Mouse (Mus musculus) hindbrain, embryonic 10.5 days (tissue): ENCODE data around the gene Chrne. TPM values are rescaled to one million over a fixed set of nuclear protein-coding genes. Genes with fewer than 3 reads are reported as not detected.

ENCODE experiments used
- DNase-seq: peaks from one replicate; pipeline ENCODE4 v3.0.0-alpha.2; 2017; ENCODE audit warnings: low spot score
- H3K27ac ChIP-seq: fragments of 300-500 bp; sonication (generic); 2 replicates; pipeline ENCODE4 v1.5.1; 2016; ENCODE audit warnings: mild to moderate bottlenecking, moderate library complexity
- H3K27me3 ChIP-seq: fragments of 300-500 bp; sonication (generic); 2 replicates; pipeline ENCODE4 v1.6.1; 2016; ENCODE audit warnings: mild to moderate bottlenecking; ENCODE audit not compliant: poor library complexity, insufficient read depth, severe bottlenecking
- H3K36me3 ChIP-seq: fragments of 300-500 bp; sonication (generic); 2 replicates; pipeline ENCODE4 v1.6.1; 2016; ENCODE audit warnings: mild to moderate bottlenecking, moderate library complexity
- H3K4me1 ChIP-seq: fragments of 300-500 bp; sonication (generic); replicated peaks from 2 replicates; pipeline ENCODE4 v1.6.1; 2016; ENCODE audit warnings: mild to moderate bottlenecking
- H3K4me3 ChIP-seq: fragments of 300-500 bp; sonication (generic); 2 replicates; pipeline ENCODE4 v1.5.1; 2016; ENCODE audit warnings: mild to moderate bottlenecking, moderate library complexity
- H3K9me3 ChIP-seq: fragments of 300-500 bp; sonication (generic); 2 replicates; pipeline ENCODE4 v1.6.1; 2016; ENCODE audit warnings: mild to moderate bottlenecking, moderate library complexity
- WGBS: fragments of 180-500 bp; shearing (Covaris S2); methylation state at CpG from one replicate; pipeline ENCODE4 v1.1.7; 2016; 5-methylcytosine and 5-hydroxymethylcytosine counted together
- polyA plus RNA-seq: library from polyadenylated mRNA; unstranded; fragments of >200 nt; fragmentation: Nextera tagmentation; extraction: Ambion mirVana; gene quantifications from 2 replicates; pipeline ENCODE4 v1.2.1, GENCODE M21; 2016

Chrne gene
- polyA plus RNA-seq, 1 experiment from 2014 or later = not detected

GRCm38 (mm10) chr11:70635601-70636000 lies 16.6 kb upstream of the Chrne start:
- Histone ChIP-seq H3K27me3 (no peaks in the 10 kb centered on the region), H3K36me3 (no peaks in the 10 kb centered on the region), H3K9me3 (no peaks in the 10 kb centered on the region), H3K4me3 (no peak overlapping the region), H3K27ac (no peak overlapping the region), H3K4me1 (no peaks in the 10 kb centered on the region)
- 84% methylated on average over 4 of the region's 4 CpGs for WGBS
- no peak for DNase-seq

GRCm38 (mm10) chr11:70630129-70630528 lies 11.1 kb upstream of the Chrne start:
- 71% methylated on average over 7 of the region's 7 CpGs for WGBS
- H3K9me3 ChIP-seq = no peaks in the 10 kb centered on the region
- H3K4me1 ChIP-seq = no peaks in the 10 kb centered on the region
- DNase-seq = no peak
- no peak overlapping the region for H3K4me3 ChIP-seq
- no peaks in the 10 kb centered on the region for H3K36me3 ChIP-seq
- H3K27me3 ChIP-seq = no peaks in the 10 kb centered on the region
- H3K27ac ChIP-seq = no peak overlapping the region

GRCm38 (mm10) chr11:70629557-70629956 lies 10.5 kb upstream of the Chrne start:
- Histone ChIP-seq H3K9me3 (no peaks in the 10 kb centered on the region), H3K4me1 (no peaks in the 10 kb centered on the region), H3K4me3 (no peak overlapping the region), H3K36me3 (no peaks in the 10 kb centered on the region), H3K27ac (no peak overlapping the region), H3K27me3 (no peaks in the 10 kb centered on the region)
- no peak for DNase-seq
- WGBS = 63% methylated on average over 5 of the region's 5 CpGs

DNA sequence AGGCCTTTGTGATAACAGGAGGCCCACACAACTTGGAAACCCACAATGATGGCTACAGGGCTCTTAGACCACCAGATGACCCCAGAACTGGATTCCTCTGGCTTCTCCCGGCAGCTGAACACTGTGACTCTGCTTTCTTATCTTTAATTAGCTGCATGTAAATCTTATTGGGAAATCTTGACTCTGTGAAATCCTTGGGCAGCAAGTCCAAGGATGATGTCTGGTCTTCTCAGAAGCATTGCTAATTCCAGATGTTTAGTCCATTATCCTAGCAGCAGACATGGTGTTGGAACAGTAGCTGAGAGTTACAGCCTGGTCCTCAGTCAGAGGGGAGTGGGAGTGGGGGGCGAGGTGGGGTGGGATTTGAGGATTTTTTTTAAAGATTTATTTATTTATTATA lies 9.4 kb upstream of the Chrne start:
- H3K4me1 ChIP-seq = no peaks in the 10 kb centered on the region
- no peak overlapping the region for H3K27ac ChIP-seq
- 82% methylated on average over 2 of the region's 2 CpGs for WGBS
- H3K4me3 ChIP-seq = no peak overlapping the region
- no peaks in the 10 kb centered on the region for H3K27me3 ChIP-seq
- DNase-seq = no peak
- no peaks in the 10 kb centered on the region for H3K36me3 ChIP-seq
- no peaks in the 10 kb centered on the region for H3K9me3 ChIP-seq

DNA sequence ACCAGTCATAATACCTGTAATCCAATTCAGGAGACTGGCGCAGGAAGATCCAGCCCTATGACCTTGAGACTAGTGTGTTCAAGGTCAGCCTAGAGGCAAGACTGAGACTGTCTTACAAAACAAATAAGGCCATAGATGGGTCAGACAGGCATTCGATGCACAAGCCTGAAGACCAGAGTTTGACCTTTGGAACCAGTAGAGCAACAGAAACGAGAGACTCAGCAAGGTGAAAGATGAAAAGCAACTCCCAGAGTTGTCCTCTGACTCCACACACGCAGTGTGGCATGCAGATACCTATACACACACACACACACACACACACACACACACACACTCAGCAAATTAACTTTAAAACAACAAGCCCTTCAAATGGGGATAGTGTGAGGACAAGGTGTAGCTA lies 7.9 kb upstream of the Chrne start:
- H3K4me1 ChIP-seq = peaks cover 4% of the 10 kb centered on the region; the same call in 1 of the 2 replicates
- no peaks in the 10 kb centered on the region for H3K27me3 ChIP-seq
- DNase-seq = no peak
- H3K36me3 ChIP-seq = no peaks in the 10 kb centered on the region
- no peaks in the 10 kb centered on the region for H3K9me3 ChIP-seq
- H3K4me3 ChIP-seq = no peak overlapping the region
- WGBS = 69% methylated on average over 4 of the region's 4 CpGs
- no peak overlapping the region for H3K27ac ChIP-seq

GRCm38 (mm10) chr11:70625473-70625872 lies 6.5 kb upstream of the Chrne start:
- Histone ChIP-seq H3K27me3 (no peaks in the 10 kb centered on the region), H3K9me3 (no peaks in the 10 kb centered on the region), H3K4me1 (peaks cover 6% of the 10 kb centered on the region; the same call in 1 of the 2 replicates), H3K27ac (no peak overlapping the region), H3K4me3 (no peak overlapping the region), H3K36me3 (no peaks in the 10 kb centered on the region)
- 51% methylated on average over 4 of the region's 4 CpGs for WGBS
- DNase-seq = peak; percentile 55

- Histone ChIP-seq H3K9me3 (no peaks in the 10 kb centered on the region), H3K27me3 (no peaks in the 10 kb centered on the region), H3K4me1 (peaks cover 6% of the 10 kb centered on the region; the same call in 1 of the 2 replicates), H3K27ac (no peak overlapping the region), H3K4me3 (no peak overlapping the region), H3K36me3 (no peaks in the 10 kb centered on the region)
- DNase-seq = no peak
- WGBS = 82% methylated on average over 10 of the region's 10 CpGs
Observed at GRCm38 (mm10) chr11:70623053-70623742, 4.2 kb upstream of the Chrne start.

DNA sequence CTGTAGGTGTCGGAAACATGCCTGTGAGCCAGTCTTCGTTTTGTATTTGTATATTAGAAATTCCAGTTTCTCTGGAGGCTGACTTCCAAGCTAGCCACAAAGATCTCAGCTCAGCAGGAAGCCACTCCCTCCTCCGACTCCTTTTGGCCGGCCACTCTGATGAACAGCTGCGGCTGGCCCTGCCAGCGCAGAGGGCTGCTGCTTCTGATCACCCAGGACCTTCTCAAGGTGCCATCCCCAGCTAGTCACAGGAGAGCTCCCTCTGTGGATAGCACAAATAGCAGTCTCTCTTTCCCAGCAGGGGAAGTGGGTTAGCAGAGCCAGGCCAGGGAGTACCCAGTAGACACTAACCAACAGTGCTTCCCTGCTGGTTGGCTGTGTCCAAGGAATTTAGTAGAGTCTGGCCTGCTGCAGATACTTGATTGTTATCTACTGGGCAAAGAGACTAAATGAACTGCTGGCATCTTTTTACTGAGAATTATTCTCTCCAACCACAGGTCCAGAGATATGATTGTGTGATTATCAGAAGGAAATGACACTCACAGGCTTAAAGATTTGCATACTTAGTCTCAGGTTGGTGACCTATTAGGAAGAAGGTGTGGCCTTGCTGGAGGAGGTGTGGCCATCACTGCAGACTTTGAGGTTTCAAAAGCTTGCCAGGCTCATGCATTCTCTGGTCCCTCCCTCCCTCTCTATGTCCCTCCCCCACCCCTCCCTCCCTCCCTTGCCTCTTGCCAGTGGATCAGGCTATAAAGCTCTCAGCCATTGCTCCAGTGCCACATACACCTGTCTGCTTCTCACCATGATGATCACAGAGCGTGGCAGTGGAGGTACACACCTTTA lies 3.2 kb upstream of the Chrne start:
- Histone ChIP-seq H3K27ac (no peak overlapping the region), H3K9me3 (no peaks in the 10 kb centered on the region), H3K4me3 (no peak overlapping the region), H3K36me3 (no peaks in the 10 kb centered on the region), H3K27me3 (no peaks in the 10 kb centered on the region), H3K4me1 (peaks cover 6% of the 10 kb centered on the region; the same call in 1 of the 2 replicates)
- WGBS = 46% methylated on average over 7 of the region's 7 CpGs
- DNase-seq = no peak

DNA sequence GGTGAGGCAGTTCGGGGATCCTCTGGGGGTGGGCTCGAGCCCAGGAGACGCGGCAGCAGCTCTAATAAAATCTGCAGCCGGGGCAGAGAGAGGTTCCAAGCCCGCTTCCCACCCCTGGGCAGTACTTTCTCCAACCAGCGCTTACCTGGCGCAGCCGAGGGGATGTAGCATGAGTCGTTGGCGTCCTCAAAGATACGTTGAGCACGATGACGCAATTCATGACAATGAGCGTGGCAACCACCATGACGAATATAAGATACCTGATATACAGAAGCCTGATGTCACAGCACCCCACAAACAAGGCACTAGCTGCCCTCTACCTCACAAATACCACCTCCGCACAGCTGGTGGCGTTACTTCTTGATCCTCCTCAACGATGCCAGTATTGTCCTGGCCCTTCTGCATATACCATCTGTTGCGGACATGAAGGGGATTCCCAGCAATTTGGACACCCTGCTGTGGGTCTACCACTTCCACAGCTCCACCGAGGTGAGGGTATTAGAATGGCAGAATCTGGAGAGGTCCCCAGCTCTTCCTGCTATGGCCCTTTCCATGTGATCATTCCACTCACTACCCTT lies 3.4 kb downstream of the Chrne start, which contains the start of gene 4930544D05Rik:
Gene 4930544D05Rik (plus strand): TSS at position 333 of the 578 bp plus-strand sequence.
- DNase-seq = no peak
- Histone ChIP-seq H3K9me3 (no peaks in the 10 kb centered on the region), H3K27ac (peak within 1 kb of the TSS; percentile 69), H3K27me3 (peaks cover 22% of the 10 kb centered on the region), H3K4me1 (peaks cover 17% of the 10 kb centered on the region), H3K4me3 (peak within 1 kb of the TSS; percentile 51), H3K36me3 (peaks cover 33% of the 10 kb centered on the region)
- 14% methylated on average over 21 of the region's 21 CpGs for WGBS

- Histone ChIP-seq H3K9me3 (no peaks in the 10 kb centered on the region), H3K27me3 (peaks cover 22% of the 10 kb centered on the region), H3K27ac (peak overlapping the region; percentile 69), H3K4me3 (peak overlapping the region; percentile 51), H3K4me1 (peaks cover 17% of the 10 kb centered on the region), H3K36me3 (peaks cover 39% of the 10 kb centered on the region)
- WGBS = 2% methylated on average over 17 of the region's 17 CpGs
- peak; percentile 44 for DNase-seq
Observed at GRCm38 (mm10) chr11:70615074-70615473, 3.9 kb downstream of the Chrne start.

DNA sequence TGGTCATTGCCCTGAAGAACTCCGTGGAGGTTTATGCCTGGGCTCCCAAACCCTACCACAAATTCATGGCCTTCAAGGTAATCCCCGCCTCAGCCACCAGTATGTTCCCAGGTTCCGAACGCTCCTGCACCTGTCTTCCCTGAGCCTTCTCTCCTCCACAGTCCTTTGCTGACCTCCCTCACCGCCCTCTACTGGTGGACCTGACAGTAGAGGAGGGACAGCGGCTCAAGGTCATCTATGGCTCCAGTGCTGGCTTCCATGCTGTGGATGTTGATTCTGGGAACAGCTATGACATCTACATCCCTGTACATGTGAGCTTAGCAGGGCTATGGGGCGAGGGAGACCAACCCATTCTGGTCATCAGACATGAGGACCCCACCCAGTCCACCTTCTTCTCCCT lies 6.5 kb downstream of the Chrne start:
- WGBS = 82% methylated on average over 7 of the region's 7 CpGs
- Histone ChIP-seq H3K4me1 (peaks cover 17% of the 10 kb centered on the region), H3K27me3 (peaks cover 22% of the 10 kb centered on the region), H3K27ac (no peak overlapping the region), H3K36me3 (peaks cover 64% of the 10 kb centered on the region), H3K9me3 (no peaks in the 10 kb centered on the region), H3K4me3 (no peak overlapping the region)
- DNase-seq = no peak

- Histone ChIP-seq H3K9me3 (no peaks in the 10 kb centered on the region), H3K4me3 (no peak overlapping the region), H3K4me1 (peaks cover 11% of the 10 kb centered on the region), H3K27me3 (peaks cover 8% of the 10 kb centered on the region), H3K36me3 (peaks cover 82% of the 10 kb centered on the region), H3K27ac (no peak overlapping the region)
- no peak for DNase-seq
- WGBS = 86% methylated on average over 4 of the region's 4 CpGs
Observed at GRCm38 (mm10) chr11:70610752-70611151, 8.3 kb downstream of the Chrne start.
